Mouse (Mus musculus) kidney, postnatal 0 days (tissue): ENCODE measurements at regions not wholly inside any gene's neighbourhood (a gene's known extent, or its start where the extent isn't known, plus 50 kb on each side); places are given as distances from the start of the nearest gene placed in this dataset.
"Not testable (repeated sequence)": the region's sequence is repeated elsewhere in the genome, so short reads cannot be mapped to it uniquely, and the experiment has no call there.

Source experiments
- ATAC-seq: fragments of 200-750 bp; cut with Nextera tagmentation; replicated peaks from 2 replicates; pipeline ENCODE4 v1.8.0; 2017; ENCODE audit warnings: low read depth, moderate number of reproducible peaks, moderate TSS enrichment, moderate library complexity; ENCODE audit not compliant: low FRiP score
- DNase-seq: peaks from one replicate; pipeline ENCODE4 v3.0.0-alpha.2; 2016; ENCODE audit warnings: low spot score
- H3K27ac ChIP-seq: fragments of 300-500 bp; sonication (generic); 2 replicates; pipeline ENCODE4 v1.5.1; 2014; ENCODE audit warnings: mild to moderate bottlenecking
- H3K27me3 ChIP-seq: fragments of 300-500 bp; sonication (generic); 2 replicates; pipeline ENCODE4 v1.6.1; 2014; ENCODE audit warnings: low read length, mixed read lengths; ENCODE audit not compliant: insufficient read depth
- H3K36me3 ChIP-seq: fragments of 300-500 bp; sonication (generic); 2 replicates; pipeline ENCODE4 v1.6.1; 2014; ENCODE audit warnings: low read length, mixed read lengths; ENCODE audit not compliant: insufficient read depth
- H3K4me1 ChIP-seq: fragments of 300-500 bp; sonication (generic); replicated peaks from 2 replicates; pipeline ENCODE4 v1.6.1; 2014; ENCODE audit warnings: antibody characterized with exemption, low read length, mixed read lengths; ENCODE audit not compliant: insufficient read depth
- H3K4me2 ChIP-seq: fragments of 300-500 bp; sonication (generic); 2 replicates; pipeline ENCODE4 v1.6.1; 2014; ENCODE audit warnings: mild to moderate bottlenecking, low read length, moderate library complexity, mixed read lengths
- H3K4me3 ChIP-seq: fragments of 300-500 bp; sonication (generic); replicated peaks from 2 replicates; pipeline ENCODE4 v1.5.1; 2014; ENCODE audit warnings: low read depth, low read length
- H3K9ac ChIP-seq: fragments of 300-500 bp; sonication (generic); 2 replicates; pipeline ENCODE4 v1.6.1; 2014; ENCODE audit warnings: low read depth, low read length
- H3K9me3 ChIP-seq: fragments of 300-500 bp; sonication (generic); replicated peaks from 2 replicates; pipeline ENCODE4 v1.6.1; 2016; ENCODE audit warnings: low read length, inconsistent platforms, mixed read lengths
- CTCF ChIP-seq: IDR thresholded peaks from 2 replicates; pipeline ENCODE4 v1.5.1; 2016; ENCODE audit warnings: antibody characterized with exemption, low read depth, mild to moderate bottlenecking, moderate library complexity
- WGBS: fragments of 180-500 bp; shearing (Covaris S2); extraction: QIAGEN DNeasy Blood & Tissue Kit; methylation state at CpG from one replicate; pipeline ENCODE4 v1.1.7; 2014; 5-methylcytosine and 5-hydroxymethylcytosine counted together

DNA sequence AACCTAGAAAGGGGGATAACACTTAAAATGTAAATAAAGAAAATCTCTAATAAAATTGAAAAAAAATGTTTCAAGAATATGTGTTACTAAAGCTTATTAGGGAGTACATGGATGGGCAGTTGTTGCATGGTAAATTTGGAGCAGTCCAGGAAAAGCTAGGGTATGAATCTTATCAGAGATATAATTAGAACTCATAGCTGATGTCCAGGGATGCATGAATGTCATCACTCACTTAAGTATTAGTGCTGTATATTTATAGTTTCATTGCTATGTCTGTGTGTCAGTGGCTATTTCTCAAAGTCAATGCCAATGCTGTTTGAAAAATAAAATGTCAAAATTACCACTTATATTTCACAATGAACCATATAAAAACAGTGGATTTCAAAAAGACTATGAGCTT is 165.2 kb downstream of the Slitrk1 start:
- no peak overlapping the region for H3K4me2 ChIP-seq
- no peaks in the 10 kb centered on the region for H3K36me3 ChIP-seq
- H3K4me3 ChIP-seq: no peak overlapping the region
- ATAC-seq (no peak), DNase-seq (no peak)
- no peak overlapping the region for H3K27ac ChIP-seq
- no peak overlapping the region for H3K9ac ChIP-seq
- H3K4me1 ChIP-seq: no peaks in the 10 kb centered on the region
- H3K27me3 ChIP-seq: no peaks in the 10 kb centered on the region
- H3K9me3 ChIP-seq: no peaks in the 10 kb centered on the region
- TF ChIP-seq CTCF: no peak

- H3K27me3 ChIP-seq: no peaks in the 10 kb centered on the region
- H3K4me1 ChIP-seq: no peaks in the 10 kb centered on the region
- no peaks in the 10 kb centered on the region for H3K36me3 ChIP-seq
- H3K9me3 ChIP-seq: no peaks in the 10 kb centered on the region
- H3K4me3 ChIP-seq: no peak overlapping the region
- DNase-seq (no peak), ATAC-seq (no peak)
- no peak overlapping the region for H3K27ac ChIP-seq
- no peak overlapping the region for H3K9ac ChIP-seq
- 82% methylated on average over 6 of the region's 6 CpGs for WGBS
- H3K4me2 ChIP-seq: no peak overlapping the region
- no peak for TF ChIP-seq CTCF
Observed at GRCm38 (mm10) chr14:108711811-108712210, 202.1 kb downstream of the Slitrk1 start.

DNA sequence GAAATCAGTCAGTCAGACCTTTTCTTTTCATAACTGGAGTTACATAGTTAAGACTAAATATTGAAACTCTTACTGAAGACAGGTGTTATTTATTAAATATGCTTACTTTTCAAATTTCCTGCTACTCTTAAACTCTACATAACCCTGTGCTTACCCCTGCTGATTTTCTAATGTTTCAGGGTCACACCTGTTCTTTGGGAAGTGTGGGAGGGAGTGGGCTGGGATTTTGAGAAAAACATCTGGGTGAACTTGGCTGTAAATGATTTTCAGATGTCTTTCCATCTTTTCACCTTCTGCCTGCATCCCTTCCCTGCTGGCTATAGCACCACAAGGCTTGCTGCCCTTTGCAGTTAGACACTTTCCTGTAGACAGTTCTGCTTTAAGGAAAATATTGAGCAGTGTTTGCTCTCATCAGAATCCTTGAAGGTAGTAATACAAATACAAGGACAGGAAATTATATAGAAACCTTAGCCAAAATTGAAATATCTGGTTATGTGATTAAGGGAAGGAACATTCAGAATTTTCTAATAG is 204.8 kb downstream of the Slitrk1 start:
- no peak for DNase-seq
- Histone ChIP-seq H3K36me3 (no peaks in the 10 kb centered on the region), H3K4me3 (no peak overlapping the region), H3K9ac (no peak overlapping the region), H3K27ac (no peak overlapping the region), H3K27me3 (no peaks in the 10 kb centered on the region), H3K4me1 (no peaks in the 10 kb centered on the region), H3K9me3 (no peaks in the 10 kb centered on the region), H3K4me2 (no peak overlapping the region)
- no peak for ATAC-seq
- TF ChIP-seq CTCF: no peak

DNA sequence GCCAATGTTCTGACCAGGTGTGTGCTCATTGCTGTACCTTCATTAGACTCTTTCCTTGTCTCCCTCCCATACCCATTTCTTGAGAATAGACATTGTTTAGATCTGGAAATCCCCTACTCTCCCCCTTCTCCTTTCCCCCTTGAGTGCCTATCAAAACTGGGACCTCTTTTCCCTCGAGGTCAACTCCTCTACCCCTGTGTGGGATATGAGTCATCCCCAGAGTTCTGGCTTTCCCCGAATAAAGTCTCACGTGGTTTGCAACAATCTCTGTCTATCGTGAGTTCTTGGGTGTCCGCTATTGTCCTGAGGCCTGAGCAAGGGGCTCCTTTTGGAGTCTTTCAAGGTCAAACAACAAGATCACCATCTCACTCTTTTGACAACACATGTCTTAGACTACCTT is 209.3 kb downstream of the Slitrk1 start:
- not testable (repeated sequence) for H3K27ac ChIP-seq, H3K4me3 ChIP-seq, H3K4me1 ChIP-seq, H3K9ac ChIP-seq, H3K9me3 ChIP-seq, H3K4me2 ChIP-seq, ATAC-seq, DNase-seq, H3K36me3 ChIP-seq, H3K27me3 ChIP-seq
- WGBS: 91% methylated on average over 5 of the region's 5 CpGs

DNA sequence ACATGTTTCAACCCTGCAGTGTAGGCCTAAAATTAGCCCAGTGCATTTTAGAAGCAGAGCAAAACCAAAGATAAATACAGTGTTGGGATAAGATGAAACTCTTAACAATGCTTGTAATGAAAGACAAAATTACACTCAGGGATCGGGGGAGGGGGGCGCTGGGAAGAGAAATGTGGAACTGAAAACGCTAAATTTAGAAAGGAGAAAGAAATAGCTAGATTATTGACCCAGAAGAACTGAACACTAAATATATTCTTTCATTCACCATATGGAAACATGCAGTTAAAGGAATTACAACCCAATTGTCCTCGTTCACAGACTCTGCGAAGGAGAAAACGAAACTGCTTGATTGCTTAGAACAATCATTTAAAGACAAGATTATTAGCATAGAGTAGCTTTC is 249.1 kb downstream of the Slitrk1 start:
- 85% methylated on average over 6 of the region's 6 CpGs for WGBS
- Histone ChIP-seq H3K27me3 (no peaks in the 10 kb centered on the region), H3K4me1 (no peaks in the 10 kb centered on the region), H3K9me3 (no peaks in the 10 kb centered on the region), H3K4me2 (no peak overlapping the region), H3K9ac (no peak overlapping the region), H3K4me3 (no peak overlapping the region), H3K36me3 (no peaks in the 10 kb centered on the region), H3K27ac (no peak overlapping the region)
- DNase-seq (no peak), ATAC-seq (no peak)
- no peak for TF ChIP-seq CTCF

DNA sequence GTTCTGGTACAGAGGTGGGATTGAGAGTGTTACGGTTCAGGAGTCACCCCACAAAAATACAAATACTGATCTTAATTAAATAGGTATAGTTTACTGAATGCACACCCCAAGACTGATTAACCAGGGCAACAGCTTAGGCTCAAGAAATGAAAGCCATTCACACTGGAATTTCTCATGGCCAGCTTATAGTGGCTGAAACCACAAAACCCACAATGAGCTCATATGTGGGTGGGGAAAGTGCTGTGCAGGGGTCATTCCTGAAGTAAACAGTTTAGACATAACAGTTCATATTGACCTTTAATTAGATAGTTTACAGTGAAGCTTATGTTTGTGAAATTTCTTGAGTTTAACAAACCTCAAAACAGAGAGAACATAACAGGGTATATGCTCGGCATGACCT is 275.7 kb downstream of the Slitrk1 start:
- ATAC-seq (no peak), DNase-seq (no peak)
- 81% methylated on average over 2 of the region's 2 CpGs for WGBS
- no peaks in the 10 kb centered on the region for H3K36me3 ChIP-seq
- no peak for TF ChIP-seq CTCF
- H3K9me3 ChIP-seq: no peaks in the 10 kb centered on the region
- no peak overlapping the region for H3K9ac ChIP-seq
- no peaks in the 10 kb centered on the region for H3K27me3 ChIP-seq
- H3K4me1 ChIP-seq: no peaks in the 10 kb centered on the region
- H3K4me2 ChIP-seq: no peak overlapping the region
- H3K4me3 ChIP-seq: no peak overlapping the region
- H3K27ac ChIP-seq: no peak overlapping the region

DNA sequence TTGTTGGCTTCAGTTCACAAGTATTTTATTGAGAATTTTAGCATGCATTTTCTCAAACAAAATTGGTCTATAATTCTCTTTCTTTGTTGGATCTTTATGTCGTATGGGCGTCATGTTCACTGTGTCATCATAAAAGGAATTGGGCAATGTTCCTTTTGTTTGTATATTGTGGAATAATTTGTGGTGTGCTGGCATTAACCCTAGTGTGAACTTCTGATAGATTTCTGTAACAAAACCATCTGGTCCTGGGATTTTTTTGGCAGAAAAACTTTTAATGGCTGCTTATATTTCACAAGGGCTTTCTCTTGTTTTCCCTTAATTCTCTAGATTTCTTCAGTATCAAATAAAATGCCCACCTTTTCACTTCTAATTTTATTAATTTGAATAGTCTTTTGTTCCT is 278.7 kb downstream of the Slitrk1 start:
- H3K4me2 ChIP-seq: no peak overlapping the region
- DNase-seq: no peak
- WGBS: 77% methylated on average over 2 of the region's 2 CpGs
- H3K36me3 ChIP-seq: no peaks in the 10 kb centered on the region
- H3K4me3 ChIP-seq: no peak overlapping the region
- no peak for TF ChIP-seq CTCF
- no peak overlapping the region for H3K27ac ChIP-seq
- no peaks in the 10 kb centered on the region for H3K9me3 ChIP-seq
- no peaks in the 10 kb centered on the region for H3K4me1 ChIP-seq
- H3K27me3 ChIP-seq: no peaks in the 10 kb centered on the region
- ATAC-seq: no peak
- no peak overlapping the region for H3K9ac ChIP-seq
